Mouse (Mus musculus) neural tube, embryonic 14.5 days (tissue): ENCODE measurements at regions not wholly inside any gene's neighbourhood (a gene's known extent, or its start where the extent isn't known, plus 50 kb on each side); places are given as distances from the start of the nearest gene placed in this dataset.

Source experiments
- ATAC-seq: fragments of 200-750 bp; cut with Nextera tagmentation; 2 replicates; pipeline ENCODE4 v1.8.0; 2017; ENCODE audit warnings: low read depth, mild to moderate bottlenecking, moderate TSS enrichment, moderate library complexity
- H3K27ac ChIP-seq: fragments of 300-500 bp; sonication (generic); 2 replicates; pipeline ENCODE4 v1.5.1; 2014; ENCODE audit warnings: low read depth, mild to moderate bottlenecking, control low read depth, low read length, moderate library complexity, mixed read lengths
- H3K27me3 ChIP-seq: fragments of 300-500 bp; sonication (generic); 2 replicates; pipeline ENCODE4 v1.6.1; 2014; ENCODE audit warnings: low read length; ENCODE audit not compliant: control insufficient read depth, insufficient read depth
- H3K36me3 ChIP-seq: fragments of 300-500 bp; sonication (generic); 2 replicates; pipeline ENCODE4 v1.6.1; 2014; ENCODE audit warnings: low read length, mixed read lengths; ENCODE audit not compliant: control insufficient read depth, insufficient read depth
- H3K4me1 ChIP-seq: fragments of 300-500 bp; sonication (generic); 2 replicates; pipeline ENCODE4 v1.6.1; 2014; ENCODE audit warnings: low read length; ENCODE audit not compliant: control insufficient read depth, insufficient read depth
- H3K4me2 ChIP-seq: fragments of 300-500 bp; sonication (generic); 2 replicates; pipeline ENCODE4 v1.6.1; 2014; ENCODE audit warnings: mild to moderate bottlenecking, low read depth, low read length, control low read depth
- H3K4me3 ChIP-seq: fragments of 300-500 bp; sonication (generic); 2 replicates; pipeline ENCODE4 v1.5.1; 2014; ENCODE audit warnings: low read depth, low read length, control low read depth, mixed read lengths
- H3K9ac ChIP-seq: fragments of 300-500 bp; sonication (generic); replicated peaks from 2 replicates; pipeline ENCODE4 v1.6.1; 2014; ENCODE audit warnings: low read depth, mild to moderate bottlenecking, control low read depth, low read length, mixed read lengths
- H3K9me3 ChIP-seq: fragments of 300-500 bp; sonication (generic); 2 replicates; pipeline ENCODE4 v1.6.1; 2016; ENCODE audit warnings: low read length; ENCODE audit not compliant: control insufficient read depth
- WGBS: fragments of 180-500 bp; shearing (Covaris S2); extraction: QIAGEN DNeasy Blood & Tissue Kit; methylation state at CpG from one replicate; pipeline ENCODE4 v1.1.7; 2014; 5-methylcytosine and 5-hydroxymethylcytosine counted together

DNA sequence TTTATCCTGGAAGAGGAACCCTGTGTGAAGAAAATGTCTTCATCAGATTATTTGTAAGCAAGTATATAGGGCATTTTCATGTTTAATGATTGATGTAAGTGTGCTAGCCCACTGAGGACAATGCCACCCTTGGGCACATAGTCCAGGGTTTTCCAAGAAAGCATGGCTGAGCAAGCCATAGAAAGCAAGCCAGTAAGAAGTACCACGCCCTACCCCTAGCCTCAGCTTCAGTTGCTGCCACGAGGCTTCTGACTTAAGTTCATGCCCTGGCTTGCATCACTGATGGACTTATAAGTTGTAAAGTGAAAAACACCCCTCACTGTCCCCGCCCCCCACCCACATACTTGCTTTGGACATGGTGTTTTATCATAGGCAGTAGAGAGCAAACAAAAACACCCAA, 342.0 kb downstream of the Ptprc start:
- no peaks in the 10 kb centered on the region for H3K27me3 ChIP-seq
- H3K4me3 ChIP-seq: no peak overlapping the region
- WGBS: 71% methylated on average over 3 of the region's 3 CpGs
- H3K4me1 ChIP-seq: peaks cover 5% of the 10 kb centered on the region; the same call in 1 of the 2 replicates
- no peaks in the 10 kb centered on the region for H3K9me3 ChIP-seq
- ATAC-seq: no peak
- H3K9ac ChIP-seq: no peak overlapping the region
- H3K36me3 ChIP-seq: no peaks in the 10 kb centered on the region
- H3K4me2 ChIP-seq: no peak overlapping the region
- no peak overlapping the region for H3K27ac ChIP-seq

DNA sequence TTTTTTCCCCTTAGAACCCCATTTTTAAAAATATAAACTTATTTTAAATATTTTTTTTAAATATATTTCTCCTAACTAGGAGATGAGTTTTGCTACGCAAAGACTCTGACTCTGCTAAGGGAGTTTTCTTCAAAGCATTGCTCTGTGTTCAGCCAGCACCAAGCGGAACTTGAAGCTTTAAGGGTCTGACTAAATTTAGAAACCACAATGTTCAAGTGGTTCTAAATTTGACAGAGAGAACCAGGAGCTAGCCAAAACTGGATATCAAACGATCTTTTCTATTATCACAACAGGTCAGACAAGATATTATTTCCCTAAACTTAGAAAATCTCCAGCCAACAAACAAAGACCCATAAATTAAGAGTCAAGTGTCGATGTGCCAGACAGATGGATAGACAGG, 344.2 kb downstream of the Ptprc start:
- ATAC-seq: no peak
- Histone ChIP-seq H3K27me3 (no peaks in the 10 kb centered on the region), H3K4me1 (no peaks in the 10 kb centered on the region), H3K4me2 (no peak overlapping the region), H3K4me3 (no peak overlapping the region), H3K9ac (no peak overlapping the region), H3K9me3 (no peaks in the 10 kb centered on the region), H3K27ac (no peak overlapping the region), H3K36me3 (no peaks in the 10 kb centered on the region)
- WGBS: 85% methylated on average over 4 of the region's 4 CpGs

DNA sequence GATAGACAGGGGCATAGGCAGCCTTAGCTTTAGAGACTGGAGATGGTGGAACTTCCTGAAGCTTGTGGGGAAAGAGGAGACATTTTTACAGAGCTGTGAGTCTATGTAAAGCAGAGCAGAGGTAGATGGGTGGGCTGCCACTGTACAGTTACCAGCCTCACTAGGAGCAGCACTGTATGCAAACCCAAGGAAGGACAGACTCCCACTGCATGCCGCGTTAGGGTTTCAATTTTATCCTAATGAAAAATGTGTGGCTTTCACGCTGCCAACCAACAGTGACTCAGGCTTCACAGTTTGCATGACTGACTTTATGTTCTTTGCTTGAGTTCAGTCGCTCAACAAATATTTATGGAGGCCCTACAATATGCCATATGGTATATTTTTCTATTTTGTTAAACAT, 348.1 kb downstream of the Ptprc start:
- Histone ChIP-seq H3K4me2 (no peak overlapping the region), H3K9ac (no peak overlapping the region), H3K4me3 (no peak overlapping the region), H3K4me1 (no peaks in the 10 kb centered on the region), H3K27me3 (no peaks in the 10 kb centered on the region), H3K36me3 (no peaks in the 10 kb centered on the region), H3K9me3 (no peaks in the 10 kb centered on the region), H3K27ac (no peak overlapping the region)
- ATAC-seq: no peak
- 78% methylated on average over 4 of the region's 4 CpGs for WGBS

DNA sequence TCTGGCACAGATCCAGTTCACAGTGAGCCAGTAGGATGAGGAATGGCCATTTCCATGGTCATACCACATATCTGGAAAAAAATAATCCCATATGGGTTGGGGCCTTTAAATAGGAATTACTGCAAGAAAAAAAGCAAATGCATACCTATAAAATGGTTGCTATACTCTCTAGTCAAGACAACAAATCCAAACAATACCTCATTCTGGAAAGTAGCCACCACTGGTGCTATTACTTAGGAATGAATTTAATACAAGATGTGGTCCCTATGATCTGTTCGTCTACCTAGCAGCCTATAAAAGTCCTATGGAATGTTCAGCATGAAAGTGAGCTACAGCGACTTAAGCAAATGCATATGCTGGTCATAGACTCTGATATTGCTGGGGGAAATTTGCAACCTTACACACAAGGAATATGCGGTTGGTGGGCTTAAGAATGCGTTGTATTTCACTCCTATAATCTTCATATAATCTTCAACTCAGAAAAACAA, 360.1 kb downstream of the Ptprc start:
- Histone ChIP-seq H3K4me2 (no peak overlapping the region), H3K36me3 (no peaks in the 10 kb centered on the region), H3K27me3 (no peaks in the 10 kb centered on the region), H3K27ac (no peak overlapping the region), H3K4me3 (no peak overlapping the region), H3K9me3 (no peaks in the 10 kb centered on the region), H3K4me1 (no peaks in the 10 kb centered on the region), H3K9ac (no peak overlapping the region)
- whole genome bisulfite sequencing: 94% methylated on average over 4 of the region's 4 CpGs
- ATAC-seq: no peak

DNA sequence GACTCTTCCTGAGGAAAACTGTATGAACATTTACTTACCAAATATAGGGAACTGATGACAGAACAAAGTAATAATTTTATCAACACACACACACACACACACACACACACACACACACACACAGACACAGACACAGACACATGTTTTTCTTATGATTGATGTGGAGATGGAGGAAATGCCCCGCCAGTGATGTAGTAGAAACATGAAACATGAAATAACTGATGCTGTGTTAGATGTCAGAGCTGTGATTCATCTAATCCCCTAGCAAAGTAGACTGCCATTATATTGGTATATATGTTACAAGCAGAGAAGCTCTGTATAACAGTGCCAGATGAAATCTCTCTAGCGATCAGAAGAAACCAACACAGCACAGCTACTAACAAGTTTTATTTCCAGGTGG, 361.0 kb downstream of the Ptprc start:
- Histone ChIP-seq H3K4me1 (no peaks in the 10 kb centered on the region), H3K27ac (no peak overlapping the region), H3K4me3 (no peak overlapping the region), H3K36me3 (no peaks in the 10 kb centered on the region), H3K27me3 (no peaks in the 10 kb centered on the region), H3K9ac (no peak overlapping the region), H3K4me2 (no peak overlapping the region), H3K9me3 (no peaks in the 10 kb centered on the region)
- WGBS: 83% methylated on average over 2 of the region's 2 CpGs
- ATAC-seq: no peak

DNA sequence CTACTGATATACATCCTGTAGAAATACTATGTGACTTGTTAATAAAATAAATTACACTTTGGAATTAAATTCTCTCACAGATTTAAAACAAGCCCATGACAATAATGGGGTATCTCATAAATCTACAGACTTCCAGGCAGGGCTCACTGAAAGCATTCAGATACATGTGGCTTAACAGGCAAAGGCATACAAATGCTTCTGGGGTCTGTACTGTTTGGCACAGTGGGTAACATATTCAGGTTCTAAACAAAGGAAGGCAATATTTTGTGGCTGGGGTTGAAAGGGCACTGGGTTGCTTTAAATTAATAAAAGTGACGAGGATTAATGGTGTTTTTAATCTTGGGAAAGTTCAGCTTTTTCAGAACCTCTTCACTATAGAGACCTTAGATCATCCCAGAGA, 361.8 kb downstream of the Ptprc start:
- H3K4me2 ChIP-seq: no peak overlapping the region
- H3K9ac ChIP-seq: no peak overlapping the region
- ATAC-seq: no peak
- H3K36me3 ChIP-seq: no peaks in the 10 kb centered on the region
- H3K27ac ChIP-seq: no peak overlapping the region
- no peaks in the 10 kb centered on the region for H3K4me1 ChIP-seq
- H3K27me3 ChIP-seq: no peaks in the 10 kb centered on the region
- H3K9me3 ChIP-seq: no peaks in the 10 kb centered on the region
- H3K4me3 ChIP-seq: no peak overlapping the region
- WGBS: 17% methylated on average over 1 of the region's 1 CpGs

DNA sequence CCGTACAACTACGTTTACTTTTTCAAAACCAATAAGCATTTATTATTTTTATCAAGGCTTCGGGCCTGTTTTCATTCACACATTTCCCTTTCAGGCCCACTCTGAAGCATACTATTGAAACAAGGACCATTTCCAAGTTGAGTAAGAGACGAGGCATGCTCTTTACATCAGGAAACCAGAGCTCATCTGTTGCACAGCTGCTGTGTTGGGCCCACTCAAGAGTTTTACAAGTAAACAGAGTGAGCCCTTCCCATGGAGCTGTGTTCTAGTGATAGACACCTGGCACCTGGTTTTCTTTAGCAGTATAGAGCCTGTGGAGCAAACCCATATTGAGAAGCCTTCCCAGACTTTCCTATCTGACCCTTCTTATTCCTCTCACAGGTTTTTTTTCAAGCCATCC, 363.5 kb downstream of the Ptprc start:
- H3K9ac ChIP-seq: no peak overlapping the region
- no peaks in the 10 kb centered on the region for H3K9me3 ChIP-seq
- H3K4me1 ChIP-seq: no peaks in the 10 kb centered on the region
- no peaks in the 10 kb centered on the region for H3K27me3 ChIP-seq
- 87% methylated on average over 4 of the region's 4 CpGs for WGBS
- ATAC-seq: no peak
- H3K4me2 ChIP-seq: no peak overlapping the region
- H3K36me3 ChIP-seq: no peaks in the 10 kb centered on the region
- H3K4me3 ChIP-seq: no peak overlapping the region
- no peak overlapping the region for H3K27ac ChIP-seq

DNA sequence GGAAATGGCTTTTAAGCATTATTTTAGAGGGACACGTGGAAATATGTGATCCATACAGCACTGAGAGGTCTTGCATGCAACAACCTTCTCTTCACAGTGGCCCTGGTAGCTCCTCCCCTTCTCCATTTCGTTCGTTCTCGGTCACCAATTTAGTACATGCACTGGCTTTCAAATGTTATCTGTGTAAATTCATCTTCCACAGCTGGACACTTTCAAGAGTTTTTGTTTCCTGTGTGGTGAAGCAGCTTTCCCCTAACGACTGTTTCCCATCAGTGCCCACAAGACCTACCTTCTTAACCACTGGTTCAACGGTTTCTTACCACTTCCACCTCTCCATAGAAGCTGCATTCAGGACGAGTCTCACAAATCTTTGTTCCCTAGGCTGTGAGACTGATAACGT, 368.8 kb downstream of the Ptprc start:
- Histone ChIP-seq H3K4me2 (no peak overlapping the region), H3K36me3 (no peaks in the 10 kb centered on the region), H3K27ac (no peak overlapping the region), H3K27me3 (no peaks in the 10 kb centered on the region), H3K4me3 (no peak overlapping the region), H3K9me3 (no peaks in the 10 kb centered on the region), H3K9ac (no peak overlapping the region), H3K4me1 (no peaks in the 10 kb centered on the region)
- no peak for ATAC-seq
- 80% methylated on average over 8 of the region's 8 CpGs for WGBS

DNA sequence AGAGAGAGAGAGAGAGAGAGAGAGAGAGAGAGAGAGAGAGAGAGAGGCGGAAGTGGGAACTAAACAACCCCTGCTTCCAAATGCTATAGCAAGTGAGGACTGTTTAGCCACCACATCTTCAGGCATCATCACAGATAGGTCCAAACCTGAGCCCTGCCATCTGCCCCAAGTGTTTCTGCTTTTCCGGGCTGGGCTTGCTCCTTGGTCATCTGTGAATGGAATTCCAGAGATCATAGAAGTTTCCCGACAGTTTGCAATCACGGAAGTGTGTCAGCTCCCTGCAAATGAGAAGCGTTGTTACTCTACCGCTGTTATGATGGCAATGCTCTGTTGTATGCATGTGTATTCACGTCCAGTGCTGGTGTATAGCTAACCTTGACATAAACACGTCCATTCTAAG, 369.3 kb downstream of the Ptprc start:
- 88% methylated on average over 8 of the region's 8 CpGs for WGBS
- Histone ChIP-seq H3K9me3 (no peaks in the 10 kb centered on the region), H3K27me3 (no peaks in the 10 kb centered on the region), H3K9ac (no peak overlapping the region), H3K36me3 (no peaks in the 10 kb centered on the region), H3K4me2 (no peak overlapping the region), H3K4me1 (no peaks in the 10 kb centered on the region), H3K27ac (no peak overlapping the region), H3K4me3 (no peak overlapping the region)
- no peak for ATAC-seq

DNA sequence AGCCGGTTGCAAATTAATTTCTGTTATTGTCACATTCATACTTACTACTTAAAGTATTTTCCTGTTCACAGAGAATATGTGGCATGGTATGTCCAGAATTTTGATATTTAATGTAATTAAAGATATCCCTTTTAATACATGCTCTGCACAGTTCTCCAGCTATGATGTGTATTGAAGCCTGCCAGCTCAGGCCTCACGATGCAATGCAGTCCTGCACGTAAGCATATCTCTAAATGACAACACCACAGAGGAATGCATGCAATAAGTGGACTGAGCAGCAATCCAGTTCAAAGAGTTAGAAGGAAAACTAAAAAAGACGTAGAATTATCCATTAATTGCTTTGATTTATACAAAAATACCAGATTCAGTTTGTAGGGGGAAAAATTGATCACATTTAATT, 373.4 kb downstream of the Ptprc start:
- Histone ChIP-seq H3K9me3 (no peaks in the 10 kb centered on the region), H3K27ac (no peak overlapping the region), H3K4me2 (no peak overlapping the region), H3K36me3 (no peaks in the 10 kb centered on the region), H3K9ac (no peak overlapping the region), H3K27me3 (no peaks in the 10 kb centered on the region), H3K4me1 (no peaks in the 10 kb centered on the region), H3K4me3 (no peak overlapping the region)
- WGBS: 86% methylated on average over 4 of the region's 4 CpGs
- ATAC-seq: no peak
